Mouse (Mus musculus): ENCODE results near the gene Defb47.

The Defb47 gene

DNA sequence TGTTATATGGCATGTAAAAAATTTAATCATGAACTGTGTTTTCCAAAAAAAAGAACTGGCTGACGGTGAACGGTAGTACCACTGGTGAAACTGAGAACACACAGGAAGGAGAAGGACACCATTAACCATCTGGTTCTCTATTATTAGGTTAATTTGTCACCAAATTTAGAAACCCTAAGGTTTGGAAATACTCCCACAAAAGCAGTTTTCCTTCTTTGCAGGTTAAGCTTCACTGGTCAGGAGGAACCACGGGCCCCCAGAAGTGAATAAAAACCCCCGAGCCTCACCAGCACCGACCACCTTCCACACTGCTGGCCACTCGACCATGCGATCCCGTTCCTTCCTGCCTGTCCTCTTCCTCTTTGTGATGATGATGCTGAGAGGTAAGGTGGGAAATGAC is at the start of gene Defb47:
Defb47 (plus strand) TSS at position 301 of the 400 bp plus-strand sequence.
- in situ Hi-C loops (cut with MboI), result no loop called here

GRCm38 (mm10) chr14:62956091-62956490 is 41.8 kb upstream of the Defb47 start:
- in situ Hi-C loops (cut with MboI), result no loop called here

DNA sequence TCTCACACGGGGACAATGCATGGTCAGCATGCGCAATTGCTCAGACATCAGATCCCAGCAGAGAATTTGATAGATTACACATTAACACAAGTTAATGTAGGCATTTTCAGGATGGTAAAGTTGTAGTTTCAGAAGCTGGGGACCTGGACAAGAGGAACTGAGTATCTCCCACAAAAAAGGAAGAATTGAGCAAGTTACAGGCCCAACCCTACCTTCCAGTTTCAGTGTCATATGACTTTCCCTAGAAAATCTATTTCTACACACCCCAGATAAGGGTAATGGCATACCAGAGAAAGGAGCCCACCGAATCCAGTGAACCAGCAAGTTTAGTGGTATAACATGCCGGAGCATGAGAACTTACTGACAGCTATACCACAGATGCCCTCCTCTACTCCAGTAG is 34.2 kb upstream of the Defb47 start:
- in situ Hi-C loops (cut with MboI), result no loop called here

- in situ Hi-C loops (cut with MboI), result no loop called here
Observed at GRCm38 (mm10) chr14:62965342-62965741, 32.5 kb upstream of the Defb47 start.

GRCm38 (mm10) chr14:62965811-62966520 is 31.9 kb upstream of the Defb47 start:
- in situ Hi-C loops (cut with MboI), result no loop called here

DNA sequence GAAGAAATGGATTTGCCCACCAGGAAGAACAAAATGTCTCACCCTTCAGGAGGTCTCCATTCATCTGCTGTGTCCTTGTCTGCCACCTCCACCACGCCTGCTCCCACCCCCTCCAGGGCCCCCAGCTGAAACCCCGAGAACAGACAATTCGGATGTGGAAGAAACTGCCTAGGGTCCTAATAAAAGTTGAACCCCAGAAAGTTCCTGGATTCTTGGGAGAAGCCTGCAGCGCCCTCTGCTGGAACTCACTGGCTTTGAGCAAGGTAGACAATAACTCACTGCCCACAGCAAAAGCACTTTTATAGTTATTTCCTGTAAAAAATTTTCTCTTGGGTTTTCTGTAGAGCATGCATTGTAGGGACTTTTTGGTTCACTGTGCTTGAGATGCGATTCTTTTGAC is 22.8 kb upstream of the Defb47 start:
- in situ Hi-C loops (cut with MboI), result no loop called here

DNA sequence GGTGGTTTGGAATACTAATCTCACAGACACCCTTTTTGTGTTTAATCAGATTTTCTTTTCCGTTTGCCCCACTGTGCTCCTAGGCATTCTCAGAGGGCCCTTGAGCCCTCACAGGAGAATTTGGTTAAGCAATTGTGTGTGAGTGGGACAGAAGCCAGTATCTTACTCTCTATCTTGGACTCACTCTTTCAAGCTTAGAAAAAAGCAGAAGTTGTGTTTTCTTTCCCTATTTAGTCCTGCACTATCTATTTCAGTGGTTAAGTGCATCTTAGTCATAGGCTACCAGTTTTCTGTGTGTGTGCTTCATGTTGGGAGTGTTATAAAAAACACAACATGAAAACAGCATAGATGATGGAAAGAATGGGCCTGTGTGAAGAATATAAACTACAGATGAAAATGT is 18.1 kb upstream of the Defb47 start:
- in situ Hi-C loops (cut with MboI), result no loop called here

GRCm38 (mm10) chr14:62984410-62984809 is 13.5 kb upstream of the Defb47 start, which contains the start of gene Defb48:
Defb48 (minus strand) TSS chr14:62984510.
- in situ Hi-C loops (cut with MboI), result no loop called here

- in situ Hi-C loops (cut with MboI), result no loop called here
Observed at GRCm38 (mm10) chr14:62991271-62991670, 6.6 kb upstream of the Defb47 start.

DNA sequence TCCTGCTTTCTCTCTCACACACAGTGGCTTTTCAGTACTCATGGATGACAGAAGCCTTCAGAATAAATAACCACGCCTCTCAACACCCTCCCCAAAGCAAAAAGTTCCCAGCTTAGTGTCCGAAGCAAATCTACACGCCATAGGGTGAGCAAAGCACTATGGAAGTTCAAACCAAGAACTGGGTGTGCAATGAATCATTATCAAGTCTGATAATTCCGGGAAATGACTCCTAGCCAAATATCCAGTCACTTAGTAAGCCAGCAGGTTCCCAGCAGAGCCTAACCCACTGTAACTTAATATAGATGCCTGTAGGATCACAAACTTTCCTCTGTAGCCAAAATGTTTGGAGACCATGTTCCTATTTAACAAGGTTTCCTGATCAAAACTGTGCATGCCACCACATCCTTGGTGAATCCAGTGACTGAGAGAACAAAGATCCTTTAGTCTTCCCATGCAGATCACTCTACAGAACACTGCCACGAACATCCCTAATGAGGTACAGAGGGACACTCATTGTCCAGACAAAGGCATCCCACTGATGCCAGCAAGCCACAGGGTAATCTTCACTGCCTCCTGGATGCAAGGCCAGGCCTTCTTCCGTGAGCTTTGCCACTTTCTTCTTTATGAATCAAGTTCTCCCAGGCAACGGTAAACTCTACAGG is 5.9 kb upstream of the Defb47 start:
- in situ Hi-C loops (cut with MboI), result no loop called here

DNA sequence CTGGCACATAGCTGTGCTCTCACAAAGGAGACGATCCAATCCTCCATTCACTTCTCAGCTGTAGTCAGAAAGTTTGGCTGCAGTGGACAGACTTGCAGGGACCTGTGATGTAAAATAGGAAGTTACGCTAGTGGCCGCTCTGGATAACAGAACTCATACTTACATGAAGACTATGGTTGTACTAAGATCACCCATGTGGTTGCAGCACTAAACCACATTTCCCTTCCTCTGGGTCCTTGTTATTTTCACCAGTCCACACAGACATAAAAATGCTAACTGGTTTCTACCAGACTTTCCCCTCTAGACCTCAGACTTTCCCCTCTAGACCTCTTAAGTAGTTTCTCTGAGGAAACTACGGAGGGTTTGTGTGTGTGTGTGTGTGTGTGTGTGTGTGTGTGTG is 1.1 kb downstream of the Defb47 start:
- in situ Hi-C loops (cut with MboI), result no loop called here

DNA sequence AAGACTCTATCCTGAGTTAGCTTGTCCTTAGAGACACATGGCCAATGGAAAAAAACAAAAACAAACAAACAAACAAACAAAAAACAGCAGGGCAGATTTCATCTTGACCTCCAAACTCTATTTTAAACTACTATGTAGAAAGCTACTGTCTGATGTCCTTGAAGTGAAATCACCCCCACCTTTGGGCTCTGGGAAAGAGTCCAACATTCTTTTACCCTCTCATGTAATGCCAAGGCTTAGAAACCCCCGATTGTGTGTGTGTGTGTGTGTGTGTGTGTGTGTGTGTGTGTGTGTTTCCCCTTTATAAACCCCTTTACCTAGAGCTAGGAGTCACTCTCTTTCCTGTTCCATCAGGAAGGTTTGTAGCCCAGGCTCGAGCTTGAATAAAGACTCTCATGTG is 4.7 kb downstream of the Defb47 start:
- in situ Hi-C loops (cut with MboI), result no loop called here

DNA sequence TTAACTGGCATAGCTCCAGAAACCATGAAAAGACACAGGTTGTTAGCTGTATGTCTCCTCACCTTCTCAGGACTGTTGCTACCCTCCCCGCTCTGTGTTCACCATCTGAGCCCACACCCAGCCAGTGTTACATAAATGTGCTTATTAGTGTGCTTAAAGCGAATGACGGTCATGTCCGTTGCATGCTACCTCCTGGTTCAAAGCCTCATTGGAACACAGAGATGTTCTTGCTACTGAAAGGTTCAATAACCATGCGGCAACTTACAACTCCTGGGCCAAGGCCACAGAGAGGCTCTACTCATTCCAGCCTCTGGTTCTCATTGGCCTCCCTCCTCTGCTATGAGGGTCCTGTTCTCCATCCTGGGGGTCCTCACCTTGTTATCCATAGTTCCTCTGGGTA is 13.6 kb downstream of the Defb47 start, which contains the start of gene Defb43:
Defb43 (plus strand) TSS at position 301 of the 400 bp plus-strand sequence.
- in situ Hi-C loops (cut with MboI), result no loop called here

GRCm38 (mm10) chr14:63013082-63013481 is 15.2 kb downstream of the Defb47 start:
- in situ Hi-C loops (cut with MboI), result no loop called here

DNA sequence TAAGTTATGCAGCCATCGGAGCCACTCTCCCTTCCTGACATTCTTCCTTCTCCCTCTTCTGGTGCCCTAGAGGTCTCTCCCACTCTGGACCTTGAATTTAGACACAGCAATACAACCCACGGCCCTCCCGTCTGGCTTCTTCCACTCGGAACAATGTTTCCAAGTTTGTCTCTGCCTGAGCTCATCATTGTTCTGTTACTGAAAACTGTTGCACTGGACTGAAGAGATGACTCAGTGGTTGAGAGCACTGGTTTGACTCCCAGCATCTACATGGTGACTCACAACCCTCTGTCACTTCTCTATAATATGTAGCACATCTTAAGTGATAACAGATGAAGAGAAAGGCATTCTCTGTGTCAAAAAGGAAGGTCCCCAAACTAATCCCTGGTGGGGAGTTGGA is 16.8 kb downstream of the Defb47 start:
- in situ Hi-C loops (cut with MboI), result no loop called here

DNA sequence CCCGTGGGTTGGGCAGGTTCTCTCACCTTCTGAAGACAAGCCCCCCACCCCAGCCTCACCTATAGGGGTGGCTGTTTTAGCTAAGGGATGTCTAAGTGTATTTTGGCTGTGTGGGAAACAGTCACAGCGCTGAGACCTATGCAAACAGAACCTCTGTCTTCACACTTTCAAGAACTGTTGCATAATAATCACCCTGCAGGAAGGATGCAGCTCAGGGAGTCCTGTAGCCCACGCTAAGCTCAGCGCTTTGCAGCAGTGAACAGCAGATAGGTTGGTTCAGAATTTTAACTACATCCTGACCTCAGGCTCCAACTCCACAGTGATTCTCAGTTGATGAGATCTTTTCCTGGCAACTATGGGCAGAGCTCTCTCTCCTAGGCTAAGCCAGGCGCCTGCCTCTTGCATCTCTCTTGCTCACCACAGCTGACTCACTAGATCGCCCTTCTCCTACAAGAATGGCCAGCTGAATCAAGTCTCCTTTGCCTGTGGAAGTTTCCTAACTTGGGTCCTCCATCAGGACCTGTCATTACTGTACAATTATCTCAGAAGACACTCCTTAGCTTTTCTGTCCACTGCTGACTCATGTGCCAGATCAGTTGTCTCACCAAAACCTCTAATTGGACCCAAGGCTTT is 22.8 kb downstream of the Defb47 start:
- in situ Hi-C loops (cut with MboI), result no loop called here

DNA sequence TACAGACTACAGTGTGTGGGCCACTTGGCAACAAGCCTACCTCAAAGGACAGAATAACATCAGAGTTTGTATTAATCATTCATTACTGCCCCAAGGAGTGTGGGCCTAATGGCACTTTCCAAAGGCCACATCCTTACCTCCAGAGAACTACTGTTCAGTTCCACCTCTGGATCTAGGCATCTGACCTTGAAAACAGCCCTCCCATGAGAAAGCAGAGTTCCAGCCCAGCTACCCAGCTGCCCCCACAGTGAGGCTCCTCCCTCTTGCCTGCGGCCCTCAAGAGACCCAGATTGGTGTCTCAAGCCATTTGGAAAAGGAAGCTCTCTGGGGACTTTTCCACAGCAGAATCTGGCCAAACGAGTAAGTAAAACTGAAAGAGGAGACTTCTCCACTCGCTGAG is 48.8 kb downstream of the Defb47 start, which contains the start of gene Defb42:
Defb42 (plus strand) TSS at position 301 of the 400 bp plus-strand sequence.
- in situ Hi-C loops (cut with MboI), result no loop called here

DNA sequence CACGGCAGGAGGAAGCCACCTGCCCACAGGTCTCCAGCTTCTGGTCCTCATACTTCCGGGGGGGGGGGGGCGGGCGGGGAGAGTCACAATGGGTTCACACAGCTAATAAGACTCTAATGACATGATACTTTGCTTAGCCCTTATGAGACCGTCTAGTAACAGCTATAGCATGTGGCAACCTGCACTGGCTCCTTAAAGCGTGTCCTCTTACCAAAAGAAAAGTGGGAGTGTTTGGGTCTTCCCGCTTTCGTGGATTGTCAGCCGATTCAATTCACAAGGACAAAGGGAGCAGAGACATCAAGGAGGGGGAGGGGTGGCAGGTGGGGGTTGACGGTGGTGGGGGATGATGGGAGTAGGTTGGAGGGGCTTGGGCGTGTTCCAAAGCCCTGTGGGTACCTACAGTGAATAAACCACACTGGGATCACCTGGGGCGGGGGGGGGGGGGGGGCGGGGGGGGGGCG is 52.1 kb downstream of the Defb47 start, which contains the start of gene Defb30:
Defb30 (minus strand) TSS at position 51 of the 461 bp plus-strand sequence.
- in situ Hi-C loops (cut with MboI), result no loop called here
